Mouse (Mus musculus) liver, postnatal 0 days (tissue): Measurements from ENCODE around the gene H1fx.

Source experiments
- CTCF ChIP-seq: sonication (generic); IDR thresholded peaks from 2 replicates; pipeline ENCODE4 v1.5.1; 2016; ENCODE audit warnings: antibody characterized with exemption, low read depth
- EP300 ChIP-seq: IDR thresholded peaks from 2 replicates; pipeline ENCODE4 v1.6.1; 2016; ENCODE audit warnings: antibody characterized with exemption, low read depth, mild to moderate bottlenecking

DNA sequence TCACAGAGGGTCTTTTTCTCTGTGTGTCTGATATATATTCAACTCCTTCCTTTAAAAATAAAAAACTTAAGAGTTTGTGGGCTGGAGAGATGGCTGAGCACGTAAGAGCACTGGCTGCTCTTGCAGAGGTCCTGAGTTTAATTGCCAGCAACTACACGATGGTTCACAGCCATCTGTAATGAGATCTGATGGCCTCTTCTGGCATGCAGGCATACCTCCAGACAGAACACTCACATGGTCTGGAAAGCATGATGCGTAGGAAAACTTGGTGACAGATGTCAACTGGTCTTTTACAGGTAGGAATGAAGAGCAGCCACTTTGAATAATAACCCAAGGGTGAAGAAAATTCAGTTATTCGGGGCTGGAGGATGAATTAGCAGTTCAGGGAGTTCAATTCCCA lies 36.4 kb upstream of the H1fx start:
- TF ChIP-seq EP300 (no peak), CTCF (no peak)
